Mouse (Mus musculus) CH12.LX (cell line): Measurements from ENCODE around the gene BC003965. TPM values are rescaled to one million over a fixed set of nuclear protein-coding genes. Genes with fewer than 3 reads are reported as not detected.

ENCODE experiments used
- DNase-seq: peaks from one replicate; pipeline ENCODE4 v3.0.0-alpha.2; 2013; ENCODE audit errors: extremely low read depth
- H3K27ac ChIP-seq: 2 replicates; pipeline ENCODE4 v1.5.1; 2012; ENCODE audit warnings: low read depth, mild to moderate bottlenecking, control low read depth, moderate library complexity; ENCODE audit not compliant: insufficient read depth
- H3K27me3 ChIP-seq: replicated peaks from 2 replicates; pipeline ENCODE3; 2012; ENCODE audit warnings: inconsistent platforms
- H3K36me3 ChIP-seq, 2 experiments: replicated peaks in 1 of 2; 2 replicates each; pipeline versions ENCODE3 to v1.6.1; 2012; ENCODE audit warnings: inconsistent platforms in 1 of 2, low read length in 1 of 2, mild to moderate bottlenecking in 1 of 2, mixed read lengths in 1 of 2, moderate library complexity in 1 of 2; ENCODE audit not compliant: control insufficient read depth in 1 of 2, insufficient read depth in 1 of 2
- H3K4me1 ChIP-seq, 2 experiments: 2 replicates each; pipeline ENCODE4 v1.6.1; 2012; ENCODE audit warnings: inconsistent platforms in 1 of 2, moderate library complexity in 1 of 2; ENCODE audit not compliant: insufficient read depth in 2 of 2, control insufficient read depth in 1 of 2
- H3K4me2 ChIP-seq: 2 replicates; pipeline ENCODE4 v1.6.1; 2012; ENCODE audit warnings: low read depth, mild to moderate bottlenecking, control low read depth; ENCODE audit not compliant: poor library complexity, insufficient read depth, severe bottlenecking
- H3K4me3 ChIP-seq, 3 experiments: fragments of 150-350 bp in 1 of 3; sonication (generic) in 1 of 3; replicated peaks in 1 of 3; 2 replicates each; pipeline versions ENCODE3 to v1.5.1; 2011 to 2012; ENCODE audit warnings: low read depth in 2 of 3, low read length in 2 of 3, mild to moderate bottlenecking in 2 of 3, moderate library complexity in 2 of 3, control low read depth in 1 of 3, improper control_type of control experiment in 1 of 3, inconsistent platforms in 1 of 3, mixed read lengths in 1 of 3; ENCODE audit not compliant: poor library complexity in 1 of 3
- H3K79me2 ChIP-seq: replicated peaks from 2 replicates; pipeline ENCODE4 v1.6.1; 2012; ENCODE audit warnings: mild to moderate bottlenecking, moderate library complexity; ENCODE audit not compliant: control insufficient read depth, poor library complexity, insufficient read depth, severe bottlenecking; ENCODE audit errors: extremely low read depth
- H3K9ac ChIP-seq: 2 replicates; pipeline ENCODE4 v1.6.1; 2012; ENCODE audit warnings: low read depth, mild to moderate bottlenecking, control low read depth, moderate library complexity; ENCODE audit not compliant: insufficient read depth
- H3K9me3 ChIP-seq: replicated peaks from 2 replicates; pipeline ENCODE3; 2012; ENCODE audit warnings: low read length, inconsistent platforms, mixed read lengths
- BHLHE40 ChIP-seq: IDR thresholded peaks from 2 replicates; pipeline ENCODE4 v1.6.1; 2011; ENCODE audit warnings: mild to moderate bottlenecking, low read depth, low read length, improper control_type of control experiment
- CHD1 ChIP-seq: IDR thresholded peaks from 2 replicates; pipeline ENCODE4 v1.6.1; 2012; ENCODE audit warnings: low read depth, low read length, improper control_type of control experiment, inconsistent platforms
- CHD2 ChIP-seq: IDR thresholded peaks from 2 replicates; pipeline ENCODE4 v1.6.1; 2011; ENCODE audit warnings: low read length, improper control_type of control experiment
- CTCF ChIP-seq, 2 experiments: IDR thresholded peaks in 1 of 2; conservative IDR thresholded peaks in 1 of 2; 2 replicates each; pipeline ENCODE4 v1.5.1; 2011 to 2012; ENCODE audit warnings: low read depth in 2 of 2, low read length in 2 of 2, improper control_type of control experiment in 1 of 2, inconsistent platforms in 1 of 2, mild to moderate bottlenecking in 1 of 2, moderate library complexity in 1 of 2
- E2F4 ChIP-seq: IDR thresholded peaks from 2 replicates; pipeline ENCODE4 v1.6.1; 2011; ENCODE audit warnings: low read depth, low read length, improper control_type of control experiment; ENCODE audit not compliant: insufficient replicate concordance
- ELF1 ChIP-seq: IDR thresholded peaks from 2 replicates; pipeline ENCODE4 v1.6.1; 2014; ENCODE audit warnings: low read depth, mild to moderate bottlenecking, inconsistent platforms, low read length, improper control_type of control experiment
- EP300 ChIP-seq: IDR thresholded peaks from 2 replicates; pipeline ENCODE4 v1.6.1; 2011; ENCODE audit warnings: low read length, improper control_type of control experiment
- ETS1 ChIP-seq: conservative IDR thresholded peaks from 2 replicates; pipeline ENCODE4 v1.6.1; 2012; ENCODE audit warnings: low read depth, mild to moderate bottlenecking, inconsistent platforms, low read length, improper control_type of control experiment, moderate library complexity
- GABPA ChIP-seq: IDR thresholded peaks from 2 replicates; pipeline ENCODE4 v1.6.1; 2012; ENCODE audit warnings: low read depth, low read length, improper control_type of control experiment, inconsistent platforms; ENCODE audit not compliant: insufficient replicate concordance
- HCFC1 ChIP-seq: IDR thresholded peaks from 2 replicates; pipeline ENCODE4 v1.6.1; 2012; ENCODE audit warnings: low read depth, mild to moderate bottlenecking, inconsistent platforms, low read length, improper control_type of control experiment
- IRF4 ChIP-seq: IDR thresholded peaks from 2 replicates; pipeline ENCODE4 v1.6.1; 2014; ENCODE audit warnings: low read depth, mild to moderate bottlenecking, inconsistent platforms, low read length, improper control_type of control experiment
- JUN ChIP-seq: IDR thresholded peaks from 2 replicates; pipeline ENCODE4 v1.6.1; 2011; ENCODE audit warnings: low read depth, mild to moderate bottlenecking, low read length, improper control_type of control experiment, moderate library complexity; ENCODE audit not compliant: insufficient read depth
- JUND ChIP-seq: conservative IDR thresholded peaks from 2 replicates; pipeline ENCODE4 v1.6.1; 2011; ENCODE audit warnings: low read depth, low read length, improper control_type of control experiment
- MAFK ChIP-seq: IDR thresholded peaks from 2 replicates; pipeline ENCODE4 v1.6.1; 2011; ENCODE audit warnings: low read length, improper control_type of control experiment; ENCODE audit not compliant: insufficient replicate concordance
- MAX ChIP-seq: IDR thresholded peaks from 2 replicates; pipeline ENCODE4 v1.6.1; 2011; ENCODE audit warnings: low read length, improper control_type of control experiment
- MAZ ChIP-seq: IDR thresholded peaks from 2 replicates; pipeline ENCODE4 v1.6.1; 2012; ENCODE audit warnings: low read depth, mild to moderate bottlenecking, inconsistent platforms, low read length, improper control_type of control experiment, moderate library complexity
- MEF2A ChIP-seq: IDR thresholded peaks from 2 replicates; pipeline ENCODE4 v1.6.1; 2014; ENCODE audit warnings: low read depth, mild to moderate bottlenecking, inconsistent platforms, low read length, improper control_type of control experiment, borderline replicate concordance
- MXI1 ChIP-seq: IDR thresholded peaks from 2 replicates; pipeline ENCODE4 v1.6.1; 2011; ENCODE audit warnings: mild to moderate bottlenecking, low read depth, low read length, improper control_type of control experiment
- MYC ChIP-seq: IDR thresholded peaks from 2 replicates; pipeline ENCODE4 v1.6.1; 2011; ENCODE audit warnings: low read depth, mild to moderate bottlenecking, improper control_type of control experiment, low read length
- NELFE ChIP-seq: IDR thresholded peaks from 2 replicates; pipeline ENCODE4 v1.6.1; 2011; ENCODE audit warnings: low read depth, low read length, improper control_type of control experiment
- NRF1 ChIP-seq: IDR thresholded peaks from 2 replicates; pipeline ENCODE4 v1.6.1; 2014; ENCODE audit warnings: low read depth, mild to moderate bottlenecking, inconsistent platforms, low read length, improper control_type of control experiment, moderate library complexity
- PAX5 ChIP-seq: IDR thresholded peaks from 2 replicates; pipeline ENCODE4 v1.6.1; 2012; ENCODE audit warnings: low read length, inconsistent platforms, mixed read lengths
- POLR2A ChIP-seq: IDR thresholded peaks from 2 replicates; pipeline ENCODE4 v1.6.1; 2011; ENCODE audit warnings: low read depth, mild to moderate bottlenecking, improper control_type of control experiment, low read length
- POLR2AphosphoS2 ChIP-seq: IDR thresholded peaks from 2 replicates; pipeline ENCODE4 v1.6.1; 2011; ENCODE audit warnings: low read depth, low read length, improper control_type of control experiment
- RAD21 ChIP-seq: IDR thresholded peaks from 2 replicates; pipeline ENCODE4 v1.6.1; 2011; ENCODE audit warnings: low read depth, mild to moderate bottlenecking, low read length, improper control_type of control experiment, moderate library complexity
- RCOR1 ChIP-seq: conservative IDR thresholded peaks from 2 replicates; pipeline ENCODE4 v1.6.1; 2012; ENCODE audit warnings: low read depth, mild to moderate bottlenecking, inconsistent platforms, low read length, improper control_type of control experiment
- SIN3A ChIP-seq: IDR thresholded peaks from 2 replicates; pipeline ENCODE4 v1.6.1; 2012; ENCODE audit warnings: low read length, improper control_type of control experiment, inconsistent platforms
- SMC3 ChIP-seq: IDR thresholded peaks from 2 replicates; pipeline ENCODE4 v1.6.1; 2011; ENCODE audit warnings: low read depth, low read length, improper control_type of control experiment
- TBP ChIP-seq: conservative IDR thresholded peaks from 2 replicates; pipeline ENCODE4 v1.6.1; 2011; ENCODE audit warnings: low read depth, low read length, improper control_type of control experiment
- TCF12 ChIP-seq: IDR thresholded peaks from 2 replicates; pipeline ENCODE4 v1.6.1; 2014; ENCODE audit warnings: low read depth, mild to moderate bottlenecking, inconsistent platforms, low read length, improper control_type of control experiment
- UBTF ChIP-seq: IDR thresholded peaks from 2 replicates; pipeline ENCODE4 v1.6.1; 2012; ENCODE audit warnings: low read depth, mild to moderate bottlenecking, inconsistent platforms, low read length, improper control_type of control experiment, moderate library complexity
- USF1 ChIP-seq: IDR thresholded peaks from 2 replicates; pipeline ENCODE4 v1.6.1; 2014; ENCODE audit warnings: low read depth, mild to moderate bottlenecking, inconsistent platforms, low read length, improper control_type of control experiment
- USF2 ChIP-seq: conservative IDR thresholded peaks from 2 replicates; pipeline ENCODE4 v1.6.1; 2011; ENCODE audit warnings: low read depth, low read length, improper control_type of control experiment
- ZC3H11A ChIP-seq: IDR thresholded peaks from 2 replicates; pipeline ENCODE4 v1.6.1; 2012; ENCODE audit warnings: low read depth, mild to moderate bottlenecking, inconsistent platforms, low read length, improper control_type of control experiment
- ZKSCAN1 ChIP-seq: IDR thresholded peaks from 2 replicates; pipeline ENCODE4 v1.6.1; 2012; ENCODE audit warnings: low read depth, inconsistent platforms, low read length, improper control_type of control experiment, borderline replicate concordance
- ZMIZ1 ChIP-seq: IDR thresholded peaks from 2 replicates; pipeline ENCODE4 v1.6.1; 2012; ENCODE audit warnings: low read depth, mild to moderate bottlenecking, inconsistent platforms, low read length, improper control_type of control experiment
- ZNF384 ChIP-seq: IDR thresholded peaks from 2 replicates; pipeline ENCODE4 v1.6.1; 2012; ENCODE audit warnings: low read depth, low read length, improper control_type of control experiment, inconsistent platforms
- dilution Hi-C: fragments of 300-500 bp; cut with MboI; formaldehyde crosslinking; loops from 2 replicates; pipeline ENCODE4 v1.14.3; 2020; ENCODE audit warnings: low sequenced_read_pairs; ENCODE audit not compliant: extremely low pct_unique_long_range_greater_than_20kb, extremely low pct_ligation_motif_present
- in situ Hi-C: fragments of 300-500 bp; cut with MboI; formaldehyde crosslinking; loops from 3 replicates; pipeline ENCODE4 v1.14.3; 2019; ENCODE audit warnings: low sequenced_read_pairs, low pct_ligation_motif_present, low pct_unique_long_range_greater_than_20kb, mixed read lengths
- polyA plus RNA-seq: library from polyadenylated mRNA; unstranded; fragments of >175 nt; gene quantifications from 2 replicates; pipeline ENCODE4 v1.2.1, GENCODE M21; 2012; ENCODE audit warnings: low read depth; ENCODE audit not compliant: insufficient read length
- total RNA-seq, 2 experiments: library from RNA; depleted of rRNA; stranded (reverse); fragments of 300-350 nt in 1 of 2; fragments of >200 nt in 1 of 2; gene quantifications; 2 replicates each; pipeline ENCODE4 v1.2.3; 2012 to 2014

Gene BC003965
- total and polyA plus RNA-seq, 3 experiments = 18.7 to 24.9 (median 24.7) TPM

GRCm38 (mm10) chr17:25221821-25222503 is 37.6 kb downstream of the BC003965 start:
- Histone ChIP-seq H3K4me3 (peak overlapping the region; percentile 49 to 58 (median 55)), H3K4me2 (peak overlapping the region; percentile 86), H3K27me3 (no peaks in the 10 kb centered on the region), H3K9ac (peak overlapping the region; percentile 82), H3K36me3 (peaks cover 26 to 54% of the 10 kb centered on the region in 2 experiments), H3K4me1 (peaks cover 27 to 59% of the 10 kb centered on the region in 2 experiments), H3K79me2 (peaks cover 11% of the 10 kb centered on the region; the same call in 1 of the 2 replicates), H3K27ac (peak overlapping the region; percentile 95), H3K9me3 (no peaks in the 10 kb centered on the region)
- TF ChIP-seq PAX5 (no peak), SIN3A (0 out of 2 replicates have a peak, but pooled peaks have one; percentile 73), MXI1 (no peak; the same call in 1 of the 2 replicates), ELF1 (no peak; the same call in 1 of the 2 replicates), ZMIZ1 (peak; percentile 47; the same call in 1 of the 2 replicates), UBTF (no peak), MAX (no peak), POLR2A (peak; percentile 87), RCOR1 (no peak), SMC3 (no peak), JUND (no peak), TBP (no peak), EP300 (no peak), ZC3H11A (no peak), CHD1 (no peak), HCFC1 (peak; percentile 35; the same call in 1 of the 2 replicates), MEF2A (no peak), MYC (no peak), ZNF384 (no peak), NRF1 (no peak), RAD21 (no peak), NELFE (peak; percentile 70), JUN (no peak), BHLHE40 (no peak), CHD2 (no peak), USF2 (no peak), USF1 (no peak), TCF12 (no peak), GABPA (no peak), ETS1 (no peak), MAZ (no peak), IRF4 (no peak), ZKSCAN1 (no peak), POLR2AphosphoS2 (0 out of 2 replicates have a peak, but pooled peaks have one; percentile 38), CTCF (conservative IDR thresholded peaks at IDR 0.05 in 1 of 2, IDR thresholded peaks at IDR 0.05 in 1 of 2; ENCODE audit: low read depth in 2 of 2, low read length in 2 of 2) (no peak), MAFK (peak; percentile 59; the same call in 1 of the 2 replicates), E2F4 (no peak)
- in situ Hi-C loops (no loop called here), dilution Hi-C loops (no loop called here)
- peak; percentile 85 for DNase-seq
